Mouse (Mus musculus) effector memory CD4-positive, alpha-beta T cell, adult 5 months (primary cell): ENCODE data around the gene Olfr930. TPM values are rescaled to one million over a fixed set of nuclear protein-coding genes. Genes with fewer than 3 reads are reported as not detected.

Source experiments
- polyA plus RNA-seq: library from polyadenylated mRNA; unstranded; fragments of 100-300 nt; shearing (Covaris generic); gene quantifications from one replicate; pipeline ENCODE4 v1.2.1, GENCODE M21; 2017

Olfr930 gene
- not detected for polyA plus RNA-seq

DNA sequence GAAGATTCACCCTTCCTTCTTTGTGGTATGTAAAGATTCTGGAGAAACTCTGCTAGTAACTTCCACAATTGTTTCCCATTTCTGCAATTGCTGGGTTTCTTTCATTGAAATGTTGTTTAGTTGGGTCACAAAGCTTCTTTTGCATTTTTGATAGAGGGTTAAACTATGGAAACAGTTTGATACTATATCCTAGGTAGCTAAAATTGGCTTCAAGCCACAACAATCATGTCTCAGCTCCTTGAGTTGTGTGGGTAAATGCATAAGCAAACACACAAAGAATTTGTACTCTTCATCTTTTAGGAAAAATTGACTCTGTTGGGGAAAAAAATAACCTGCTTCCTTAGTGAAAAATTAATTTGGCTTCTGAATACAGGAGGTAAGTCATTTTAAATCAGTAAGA is at the start of gene Olfr930:
Olfr930 (plus strand) TSS at position 301 of the 400 bp plus-strand sequence.

GRCm38 (mm10) chr9:38972013-38972412 is 42.4 kb downstream of the Olfr930 start, which contains the start of gene Olfr933:
Olfr933 (plus strand) TSS chr9:38972313.

Other genes starting within 250 kb of the Olfr930 start
- gene Olfr919, start 226.1 kb upstream of the Olfr930 start, polyA plus RNA-seq = not detected
- 24.4 TPM for gene Vwa5a, start 211.5 kb upstream of the Olfr930 start, polyA plus RNA-seq
- gene Olfr920, start 177.5 kb upstream of the Olfr930 start, polyA plus RNA-seq = 0.17 TPM
- not detected for gene Olfr921, start 156.7 kb upstream of the Olfr930 start, polyA plus RNA-seq
- gene Olfr922, start 115.2 kb upstream of the Olfr930 start, polyA plus RNA-seq = not detected
- not detected for gene Olfr923, start 103.3 kb upstream of the Olfr930 start, polyA plus RNA-seq
- not detected for gene Olfr924, start 85.4 kb upstream of the Olfr930 start, polyA plus RNA-seq
- not detected for gene Olfr26, start 74.7 kb upstream of the Olfr930 start, polyA plus RNA-seq
- not detected for gene Olfr926, start 52.7 kb upstream of the Olfr930 start, polyA plus RNA-seq
- gene Olfr933, start 42.5 kb downstream of the Olfr930 start, polyA plus RNA-seq = 0.19 TPM
- not detected for gene Olfr934, start 58.5 kb downstream of the Olfr930 start, polyA plus RNA-seq
- gene Olfr935, start 69.9 kb downstream of the Olfr930 start, polyA plus RNA-seq = not detected
- gene Olfr146, start 93.6 kb downstream of the Olfr930 start, polyA plus RNA-seq = not detected
- gene Olfr937, start 135.1 kb downstream of the Olfr930 start, polyA plus RNA-seq = not detected
- not detected for gene Olfr938, start 149.1 kb downstream of the Olfr930 start, polyA plus RNA-seq
- not detected for gene Olfr27, start 198.3 kb downstream of the Olfr930 start, polyA plus RNA-seq
- 0.10 TPM for gene Olfr943, start 236.5 kb downstream of the Olfr930 start, polyA plus RNA-seq